Mouse (Mus musculus): ENCODE results near the gene Sf3b5.

Gene Sf3b5

DNA sequence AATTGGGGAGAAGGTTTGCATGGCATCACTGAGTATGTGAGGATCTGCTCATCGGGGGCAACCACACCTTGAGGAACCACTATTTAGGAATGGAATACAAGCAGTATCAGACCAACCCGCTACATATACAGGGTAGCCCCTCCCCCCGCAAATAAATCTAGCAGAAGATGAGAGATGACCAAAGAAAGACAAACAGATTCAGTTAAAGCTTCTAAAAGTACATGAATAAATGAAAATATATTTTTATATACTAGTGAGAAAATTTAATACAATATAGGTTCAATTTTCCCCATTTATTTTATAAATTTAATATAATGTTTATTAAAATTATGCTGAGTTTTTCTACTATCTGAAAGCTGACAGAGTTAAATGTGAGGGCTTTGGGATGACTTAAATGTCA is at the start of gene Sf3b5:
Sf3b5 (plus strand) TSS at position 301 of the 400 bp plus-strand sequence.
- no peak for DNase-seq (ENCODE audit: low spot score)

DNA sequence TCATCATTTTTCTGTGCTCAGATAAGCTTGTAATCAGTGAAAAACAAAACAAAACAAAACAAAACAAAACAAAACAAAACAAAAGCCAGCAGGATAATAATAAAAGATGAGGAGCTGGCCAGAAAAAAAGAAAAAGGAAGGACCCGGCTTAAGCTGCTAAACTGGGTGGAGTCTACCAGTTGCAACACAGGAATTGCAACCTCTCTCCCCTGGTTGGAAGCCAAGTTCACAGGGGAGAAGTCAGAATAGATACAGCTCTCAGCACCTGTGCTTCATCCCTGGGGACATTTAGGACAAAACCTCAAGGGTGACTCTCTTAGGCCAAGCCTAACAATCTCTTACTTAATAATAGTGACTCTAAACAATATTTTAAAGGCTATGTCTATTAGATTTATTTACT is 49.3 kb upstream of the Sf3b5 start:
- DNase-seq (ENCODE audit: low spot score), result no peak

- DNase-seq (ENCODE audit: low spot score), result no peak
These were observed 47.9 kb upstream of the Sf3b5 start for GRCm38 (mm10) chr10:12957271-12957670.

- no peak for DNase-seq (ENCODE audit: low spot score)
These were observed 43.6 kb upstream of the Sf3b5 start for GRCm38 (mm10) chr10:12961546-12961945.

DNA sequence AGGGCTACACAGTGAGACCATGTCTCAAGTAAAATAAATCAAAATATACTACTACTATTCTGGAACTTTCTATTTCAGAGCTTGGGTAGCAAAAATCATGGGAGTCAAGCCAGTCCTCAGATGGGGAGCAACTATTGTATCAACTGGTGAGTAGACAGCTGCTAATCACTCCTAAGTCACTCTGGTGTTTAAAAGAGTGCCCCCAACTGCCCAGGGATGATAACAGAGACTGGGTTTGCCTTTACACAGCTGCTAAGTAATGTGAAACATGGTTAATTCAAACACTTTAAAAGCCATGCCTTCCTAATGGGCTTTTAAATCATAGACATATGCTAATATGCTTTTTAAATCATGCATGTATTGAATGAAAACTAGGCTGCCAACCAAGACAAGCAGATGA is 42.9 kb upstream of the Sf3b5 start:
- DNase-seq (ENCODE audit: low spot score), result no peak

DNA sequence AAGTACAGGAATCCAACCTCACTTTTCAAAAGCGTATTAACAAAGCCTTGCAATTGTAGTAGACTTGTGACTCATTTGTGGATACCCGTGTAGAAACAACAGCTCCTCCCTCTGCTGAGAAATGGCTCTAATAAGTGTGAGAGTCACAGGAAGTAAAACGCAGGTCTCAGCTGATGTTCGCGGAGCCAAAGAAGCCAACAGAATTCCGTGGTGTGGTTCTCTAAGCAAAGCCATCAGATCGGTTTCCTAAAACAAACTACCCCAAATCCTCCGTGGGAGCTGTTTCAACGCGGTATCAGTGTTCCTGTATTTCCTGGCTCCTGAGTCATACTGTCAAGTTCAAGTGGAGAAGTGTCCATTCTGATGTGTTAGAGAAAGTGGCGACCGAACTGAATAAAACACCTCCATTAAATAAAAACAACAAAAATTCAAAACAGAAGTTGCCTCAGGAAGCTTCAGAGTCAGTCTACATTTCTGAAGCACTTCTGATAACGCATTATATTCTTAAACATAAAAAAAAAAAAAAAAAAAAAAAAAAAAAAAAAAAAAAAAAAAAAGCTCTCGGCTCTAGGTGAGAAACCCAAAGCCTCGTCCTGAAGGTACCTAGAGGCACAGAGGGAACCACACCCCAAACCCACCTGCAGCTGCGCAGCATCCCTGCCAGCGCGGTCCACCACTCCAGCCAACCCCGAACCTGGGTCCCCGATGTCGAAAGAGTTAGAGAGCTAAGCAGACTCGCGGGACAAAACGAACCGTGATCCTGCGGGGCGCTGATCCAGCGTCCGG is 41.6 kb upstream of the Sf3b5 start:
- DNase-seq (ENCODE audit: low spot score), result no peak

- DNase-seq (ENCODE audit: low spot score), result peak; percentile 43
These were observed 40.7 kb upstream of the Sf3b5 start, which contains the start of gene Stx11 for GRCm38 (mm10) chr10:12964151-12965075. Gene Stx11 (minus strand): TSS chr10:12964298.

DNA sequence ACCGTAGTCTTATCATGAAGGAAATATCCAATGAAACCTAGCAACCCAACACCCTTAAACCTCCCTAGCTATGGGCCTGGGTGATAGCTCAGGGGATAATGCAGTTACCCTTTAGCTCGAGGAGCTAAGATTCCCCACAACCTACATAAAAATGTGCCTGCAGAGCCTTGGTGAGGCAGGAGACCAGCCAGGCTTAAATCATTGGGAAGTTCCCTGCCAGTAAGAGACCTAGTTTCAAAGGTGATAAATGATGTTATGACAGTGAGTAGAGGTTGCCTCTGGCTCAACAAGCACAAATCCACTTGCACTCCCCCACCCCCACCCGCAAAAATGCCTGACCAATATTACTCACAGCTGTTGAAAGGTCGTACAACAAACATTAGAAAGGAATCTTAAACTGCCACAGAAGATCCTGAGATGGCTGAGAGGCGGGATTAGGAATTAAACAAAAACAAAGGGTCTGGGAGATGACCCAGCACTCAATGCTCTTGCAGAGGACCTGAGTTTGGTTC is 39.4 kb upstream of the Sf3b5 start:
- DNase-seq (ENCODE audit: low spot score), result no peak

DNA sequence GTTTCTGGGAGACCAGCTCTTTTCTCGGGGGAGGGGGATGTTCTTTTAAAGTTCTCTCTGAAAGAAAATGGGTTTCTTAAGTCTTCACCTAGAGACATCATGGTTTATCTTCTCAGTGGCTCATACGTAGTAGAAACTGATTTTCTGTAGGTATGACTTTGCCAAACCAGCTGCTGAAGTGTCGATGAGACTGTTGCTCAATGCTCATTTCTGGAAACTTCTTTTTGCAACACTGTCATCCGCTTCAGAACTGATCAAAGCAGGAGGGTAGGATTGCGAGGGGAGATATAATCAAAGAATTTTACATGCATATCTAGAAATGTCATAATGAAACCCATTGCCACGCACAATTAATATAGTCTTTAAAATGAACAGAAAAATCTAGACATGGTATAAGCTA is 30.6 kb upstream of the Sf3b5 start:
- no peak for DNase-seq (ENCODE audit: low spot score)

DNA sequence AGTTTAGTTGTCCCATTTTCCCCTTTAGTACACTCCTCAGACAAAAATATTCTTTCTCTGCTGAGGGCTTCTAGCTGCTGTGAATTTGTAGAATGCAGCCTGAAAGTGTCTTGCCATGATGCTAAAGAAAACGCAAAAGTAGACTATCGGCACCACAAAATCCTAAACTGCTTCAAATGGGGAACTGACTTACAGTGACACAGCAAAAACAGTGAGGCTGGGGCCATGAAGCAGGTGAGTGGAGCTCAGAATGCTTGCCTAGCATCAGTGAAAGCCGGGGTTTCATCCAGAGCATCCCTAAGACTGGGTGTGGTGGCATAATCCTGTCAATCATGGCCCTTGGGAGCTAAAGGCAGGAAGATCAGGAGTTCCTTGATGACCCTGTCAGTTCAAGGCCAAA is 29.7 kb upstream of the Sf3b5 start:
- DNase-seq (ENCODE audit: low spot score), result no peak

GRCm38 (mm10) chr10:12975957-12976356 is 29.2 kb upstream of the Sf3b5 start:
- DNase-seq (ENCODE audit: low spot score), result no peak

GRCm38 (mm10) chr10:12976552-12976951 is 28.6 kb upstream of the Sf3b5 start:
- no peak for DNase-seq (ENCODE audit: low spot score)

DNA sequence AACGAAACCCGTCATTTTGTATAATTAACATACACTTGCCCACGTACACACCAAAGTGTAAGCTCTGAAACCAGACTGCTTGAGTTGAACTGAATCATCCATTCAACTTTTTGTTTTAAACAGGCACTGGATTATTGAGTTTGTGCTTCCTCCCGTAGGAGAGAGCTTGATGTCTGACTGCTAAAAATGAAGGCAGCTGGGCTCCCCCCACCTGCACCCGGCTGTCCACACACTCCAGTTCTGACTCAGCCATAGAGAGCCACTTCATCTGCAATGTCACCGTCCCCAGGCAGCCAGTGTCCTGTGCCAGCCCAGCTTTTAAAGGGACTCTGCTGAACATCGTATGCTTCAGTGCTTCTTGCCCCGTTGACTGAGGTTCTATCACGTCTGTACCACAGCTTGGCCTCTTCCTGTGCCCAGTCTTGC is 27.3 kb upstream of the Sf3b5 start:
- no peak for DNase-seq (ENCODE audit: low spot score)

DNA sequence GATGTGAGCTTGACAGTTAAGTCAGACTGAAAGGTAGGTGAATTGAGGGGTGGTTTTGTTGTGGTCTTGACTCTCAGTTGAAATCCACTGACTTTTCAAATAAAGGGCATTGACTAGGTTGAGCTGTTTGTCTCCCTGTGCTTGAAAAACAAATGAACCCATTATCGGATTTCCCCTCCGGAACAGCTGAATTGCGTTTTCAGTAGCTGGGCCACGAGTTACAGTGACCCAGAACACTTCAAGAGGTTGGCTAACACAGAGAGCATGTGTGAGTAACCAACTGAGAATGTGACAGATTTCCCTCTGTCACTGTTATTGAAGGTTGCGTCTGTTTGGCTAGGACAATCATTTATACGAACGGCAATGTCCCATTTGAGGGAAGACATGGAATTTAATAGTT is 24.1 kb upstream of the Sf3b5 start:
- no peak for DNase-seq (ENCODE audit: low spot score)

GRCm38 (mm10) chr10:12983516-12983915 is 21.6 kb upstream of the Sf3b5 start:
- DNase-seq (ENCODE audit: low spot score), result no peak

DNA sequence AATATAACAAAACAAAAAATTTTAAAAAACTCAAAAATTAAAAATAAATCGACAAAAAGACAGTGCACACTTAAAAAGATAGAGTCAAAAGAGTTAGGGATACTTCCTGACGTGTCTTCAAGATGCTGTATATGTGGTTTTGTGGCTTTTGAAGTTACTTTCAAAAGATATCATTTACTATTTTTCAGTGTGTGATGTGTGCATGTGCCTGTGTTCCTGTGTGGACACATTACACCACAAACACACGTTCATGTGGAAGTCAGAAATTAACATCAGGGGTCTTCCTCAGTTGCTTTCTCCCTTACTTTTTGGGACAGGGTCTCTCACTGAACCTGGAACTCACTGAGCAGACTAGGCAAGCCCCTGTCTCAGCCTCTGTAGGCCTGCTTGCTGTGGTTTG is 20.1 kb upstream of the Sf3b5 start:
- no peak for DNase-seq (ENCODE audit: low spot score)

GRCm38 (mm10) chr10:12986485-12986884 is 18.7 kb upstream of the Sf3b5 start:
- DNase-seq (ENCODE audit: low spot score), result no peak

GRCm38 (mm10) chr10:12986943-12987342 is 18.2 kb upstream of the Sf3b5 start:
- no peak for DNase-seq (ENCODE audit: low spot score)

- DNase-seq (ENCODE audit: low spot score), result no peak
These were observed 13.2 kb upstream of the Sf3b5 start for GRCm38 (mm10) chr10:12991953-12992352.

- DNase-seq (ENCODE audit: low spot score), result no peak
These were observed 11.6 kb upstream of the Sf3b5 start for GRCm38 (mm10) chr10:12993411-12994039.

GRCm38 (mm10) chr10:12996736-12997477 is 8.2 kb upstream of the Sf3b5 start:
- peak; percentile 49 for DNase-seq (ENCODE audit: low spot score)

All from ovary, adult 18-20 months (tissue).